Mouse (Mus musculus) lung, postnatal 0 days (tissue): ENCODE data around the gene Guca2a. TPM values are rescaled to one million over a fixed set of nuclear protein-coding genes. Genes with fewer than 3 reads are reported as not detected.

Experiments
- ATAC-seq: fragments of 200-750 bp; cut with Nextera tagmentation; 2 replicates; pipeline ENCODE4 v1.8.0; 2017; ENCODE audit warnings: moderate library complexity
- DNase-seq: peaks from one replicate; pipeline ENCODE4 v3.0.0-alpha.2; 2016; ENCODE audit warnings: low spot score
- H3K27ac ChIP-seq: fragments of 300-500 bp; sonication (generic); 2 replicates; pipeline ENCODE4 v1.5.1; 2014; ENCODE audit warnings: antibody characterized with exemption, mild to moderate bottlenecking, low read length, mixed read lengths
- H3K27me3 ChIP-seq: fragments of 300-500 bp; sonication (generic); replicated peaks from 2 replicates; pipeline ENCODE4 v1.6.1; 2014; ENCODE audit warnings: low read length, mixed read lengths; ENCODE audit not compliant: insufficient read depth
- H3K36me3 ChIP-seq: fragments of 300-500 bp; sonication (generic); 2 replicates; pipeline ENCODE4 v1.6.1; 2014; ENCODE audit warnings: low read length, mixed read lengths; ENCODE audit not compliant: insufficient read depth
- H3K4me1 ChIP-seq: fragments of 300-500 bp; sonication (generic); 2 replicates; pipeline ENCODE4 v1.6.1; 2014; ENCODE audit warnings: antibody characterized with exemption, low read depth, low read length, mixed read lengths; ENCODE audit not compliant: insufficient read depth
- H3K4me2 ChIP-seq: fragments of 300-500 bp; sonication (generic); replicated peaks from 2 replicates; pipeline ENCODE4 v1.6.1; 2014; ENCODE audit warnings: low read depth, mild to moderate bottlenecking, low read length, moderate library complexity, mixed read lengths
- H3K4me3 ChIP-seq: fragments of 300-500 bp; sonication (generic); 2 replicates; pipeline ENCODE4 v1.5.1; 2014; ENCODE audit warnings: low read depth, low read length
- H3K9ac ChIP-seq: fragments of 300-500 bp; sonication (generic); replicated peaks from 2 replicates; pipeline ENCODE4 v1.6.1; 2014; ENCODE audit warnings: low read depth, mild to moderate bottlenecking
- H3K9me3 ChIP-seq: fragments of 300-500 bp; sonication (generic); 2 replicates; pipeline ENCODE4 v1.6.1; 2016; ENCODE audit warnings: low read length, mixed read lengths
- CTCF ChIP-seq: IDR thresholded peaks from 2 replicates; pipeline ENCODE4 v1.5.1; 2016; ENCODE audit warnings: antibody characterized with exemption, mild to moderate bottlenecking
- EP300 ChIP-seq: IDR thresholded peaks from 2 replicates; pipeline ENCODE4 v1.6.1; 2016; ENCODE audit warnings: antibody characterized with exemption, mild to moderate bottlenecking, control low read depth
- WGBS: fragments of 180-500 bp; shearing (Covaris S2); extraction: QIAGEN DNeasy Blood & Tissue Kit; methylation state at CpG from one replicate; pipeline ENCODE4 v1.1.7; 2014; 5-methylcytosine and 5-hydroxymethylcytosine counted together
- polyA plus RNA-seq: library from polyadenylated mRNA; unstranded; fragments of >200 nt; fragmentation: Nextera tagmentation; extraction: Ambion mirVana; gene quantifications from 2 replicates; pipeline ENCODE4 v1.2.1, GENCODE M21; 2015

Gene Guca2a
- polyA plus RNA-seq, 1 experiment from 2014 or later = 2.2 TPM

GRCm38 (mm10) chr4:119635686-119636085 is 1.8 kb upstream of the Guca2a start:
- Histone ChIP-seq H3K9me3 (no peaks in the 10 kb centered on the region), H3K4me1 (peaks cover 8% of the 10 kb centered on the region; the same call in 1 of the 2 replicates), H3K36me3 (no peaks in the 10 kb centered on the region), H3K4me3 (no peak overlapping the region), H3K9ac (no peak overlapping the region), H3K27me3 (no peaks in the 10 kb centered on the region), H3K27ac (no peak overlapping the region), H3K4me2 (no peak overlapping the region)
- 72% methylated on average over 8 of the region's 8 CpGs for WGBS
- TF ChIP-seq CTCF = no peak
- TF ChIP-seq EP300 = no peak
- DNase-seq (no peak), ATAC-seq (no peak)

- H3K9me3 ChIP-seq = no peaks in the 10 kb centered on the region
- H3K4me2 ChIP-seq = no peak overlapping the region
- H3K36me3 ChIP-seq = no peaks in the 10 kb centered on the region
- H3K4me3 ChIP-seq = no peak overlapping the region
- WGBS = 55% methylated on average over 7 of the region's 7 CpGs
- no peak for ATAC-seq
- no peak overlapping the region for H3K9ac ChIP-seq
- TF ChIP-seq EP300 (no peak), CTCF (no peak)
- H3K27me3 ChIP-seq = no peaks in the 10 kb centered on the region
- peak; percentile 11 for DNase-seq
- 0 out of 2 replicates have a peak, but pooled peaks cover 8% of the 10 kb centered on the region for H3K4me1 ChIP-seq
- H3K27ac ChIP-seq = no peak overlapping the region
Observed at GRCm38 (mm10) chr4:119636731-119637130, 773 bp upstream of the Guca2a start.

- peak overlapping the region; percentile 9; the same call in 1 of the 2 replicates for H3K27ac ChIP-seq
Observed at GRCm38 (mm10) chr4:119637946-119638345, 442 bp downstream of the Guca2a start.

GRCm38 (mm10) chr4:119638656-119639055 is 1.2 kb downstream of the Guca2a start:
- 44% methylated on average over 11 of the region's 11 CpGs for WGBS
- H3K27ac ChIP-seq = no peak overlapping the region
- H3K36me3 ChIP-seq = no peaks in the 10 kb centered on the region
- no peak for DNase-seq
- no peak overlapping the region for H3K4me2 ChIP-seq
- ATAC-seq = no peak
- no peak overlapping the region for H3K9ac ChIP-seq
- no peak for TF ChIP-seq EP300
- no peaks in the 10 kb centered on the region for H3K4me1 ChIP-seq
- H3K27me3 ChIP-seq = no peaks in the 10 kb centered on the region
- H3K9me3 ChIP-seq = no peaks in the 10 kb centered on the region
- no peak overlapping the region for H3K4me3 ChIP-seq

More at GRCm38 (mm10) chr4:119637946-119638345, 442 bp downstream of the Guca2a start:
- H3K4me2 ChIP-seq = no peak overlapping the region
- H3K9ac ChIP-seq = no peak overlapping the region
- TF ChIP-seq EP300 = no peak
- TF ChIP-seq CTCF = no peak
- no peaks in the 10 kb centered on the region for H3K27me3 ChIP-seq
- H3K9me3 ChIP-seq = no peaks in the 10 kb centered on the region
- DNase-seq (no peak), ATAC-seq (no peak)
- no peaks in the 10 kb centered on the region for H3K4me1 ChIP-seq
- 74% methylated on average over 6 of the region's 6 CpGs for WGBS
- no peak overlapping the region for H3K4me3 ChIP-seq
- H3K36me3 ChIP-seq = no peaks in the 10 kb centered on the region

GRCm38 (mm10) chr4:119642666-119643065 is 5.2 kb downstream of the Guca2a start:
- 84% methylated on average over 4 of the region's 4 CpGs for WGBS
- no peak for DNase-seq
- no peak overlapping the region for H3K9ac ChIP-seq
- no peak for ATAC-seq
- TF ChIP-seq CTCF (0 out of 2 replicates have a peak, but pooled peaks have one; percentile 11), EP300 (no peak)
- H3K27me3 ChIP-seq = no peaks in the 10 kb centered on the region
- no peaks in the 10 kb centered on the region for H3K36me3 ChIP-seq
- H3K4me3 ChIP-seq = no peak overlapping the region
- no peak overlapping the region for H3K27ac ChIP-seq
- no peaks in the 10 kb centered on the region for H3K9me3 ChIP-seq
- no peaks in the 10 kb centered on the region for H3K4me1 ChIP-seq
- no peak overlapping the region for H3K4me2 ChIP-seq

- 100% methylated on average over 1 of the region's 1 CpGs for WGBS
- no peaks in the 10 kb centered on the region for H3K9me3 ChIP-seq
- H3K36me3 ChIP-seq = no peaks in the 10 kb centered on the region
- H3K4me2 ChIP-seq = no peak overlapping the region
- H3K4me1 ChIP-seq = no peaks in the 10 kb centered on the region
- no peaks in the 10 kb centered on the region for H3K27me3 ChIP-seq
- H3K27ac ChIP-seq = no peak overlapping the region
- TF ChIP-seq EP300 (no peak), CTCF (no peak)
- DNase-seq (no peak), ATAC-seq (no peak)
- no peak overlapping the region for H3K9ac ChIP-seq
- H3K4me3 ChIP-seq = no peak overlapping the region
Observed at GRCm38 (mm10) chr4:119657011-119657410, 19.5 kb downstream of the Guca2a start.

GRCm38 (mm10) chr4:119658246-119658645 is 20.7 kb downstream of the Guca2a start:
- Histone ChIP-seq H3K4me1 (no peaks in the 10 kb centered on the region), H3K9me3 (no peaks in the 10 kb centered on the region), H3K4me2 (no peak overlapping the region), H3K27me3 (no peaks in the 10 kb centered on the region), H3K36me3 (no peaks in the 10 kb centered on the region), H3K9ac (no peak overlapping the region), H3K27ac (no peak overlapping the region), H3K4me3 (no peak overlapping the region)
- no peak for DNase-seq
- ATAC-seq = no peak
- TF ChIP-seq CTCF = no peak
- no peak for TF ChIP-seq EP300
- WGBS = 38% methylated on average over 2 of the region's 2 CpGs
